Mouse (Mus musculus) adrenal gland, postnatal 10 days (tissue): Measurements from ENCODE around the gene Rinl. TPM values are rescaled to one million over a fixed set of nuclear protein-coding genes. Genes with fewer than 3 reads are reported as not detected.
A peak's percentile ranks its signal among the peaks of the same experiment; 100 is the strongest.

Experiments used
- DNase-seq: peaks from one replicate; pipeline ENCODE4 v3.0.0; 2021; ENCODE audit warnings: mixed read lengths
- total RNA-seq, 2 experiments: library from RNA; stranded (reverse); gene quantifications; 2 replicates each; pipeline ENCODE4 v1.2.3; 2021

Rinl gene
- total RNA-seq, 2 experiments from 2014 or later = 3.7 to 4.9 TPM

DNA sequence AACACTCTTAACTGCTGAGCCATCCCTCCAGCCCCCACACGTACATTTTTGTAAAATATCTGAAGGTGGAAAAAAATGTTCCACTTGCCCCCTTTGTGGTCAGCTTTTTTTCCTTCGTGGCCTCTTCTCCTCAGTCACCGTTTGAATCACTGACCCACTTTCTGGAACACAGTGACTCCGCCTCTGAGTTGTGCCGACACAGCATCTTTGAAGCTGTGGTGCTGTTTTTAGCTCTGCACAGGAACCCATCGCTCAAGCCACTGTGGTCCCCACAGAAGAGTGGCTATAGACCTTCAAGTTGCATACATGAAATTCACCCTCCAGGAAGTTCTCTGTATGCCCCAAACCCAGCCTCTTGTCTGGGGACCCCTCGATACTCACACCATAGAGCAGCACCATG lies 7.9 kb upstream of the Rinl start:
- no peak for DNase-seq

- no peak for DNase-seq
Measured at GRCm38 (mm10) chr7:28781261-28781663, 7.5 kb upstream of the Rinl start.

- DNase-seq = no peak
Measured at GRCm38 (mm10) chr7:28785161-28785560, 3.6 kb upstream of the Rinl start.

DNA sequence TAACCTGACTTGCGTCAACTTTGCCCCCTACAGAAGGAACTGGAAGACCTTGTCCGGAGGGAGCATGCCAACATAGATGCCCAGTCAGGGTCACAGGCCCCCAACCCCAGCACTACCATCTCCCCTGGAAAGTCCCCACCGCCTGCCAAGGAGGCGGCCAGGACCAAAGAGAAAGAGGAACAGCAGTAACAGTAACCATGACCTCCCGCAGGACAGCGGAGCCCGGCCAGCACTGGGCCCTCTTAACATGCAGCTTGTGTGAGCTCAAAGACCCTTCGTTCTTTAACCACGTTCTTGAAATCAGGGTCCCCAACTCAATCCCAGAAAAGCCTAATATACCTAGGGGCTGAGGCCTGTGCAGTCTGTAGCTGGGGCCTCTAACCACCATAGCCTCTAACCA lies 885 bp upstream of the Rinl start:
- DNase-seq = no peak

DNA sequence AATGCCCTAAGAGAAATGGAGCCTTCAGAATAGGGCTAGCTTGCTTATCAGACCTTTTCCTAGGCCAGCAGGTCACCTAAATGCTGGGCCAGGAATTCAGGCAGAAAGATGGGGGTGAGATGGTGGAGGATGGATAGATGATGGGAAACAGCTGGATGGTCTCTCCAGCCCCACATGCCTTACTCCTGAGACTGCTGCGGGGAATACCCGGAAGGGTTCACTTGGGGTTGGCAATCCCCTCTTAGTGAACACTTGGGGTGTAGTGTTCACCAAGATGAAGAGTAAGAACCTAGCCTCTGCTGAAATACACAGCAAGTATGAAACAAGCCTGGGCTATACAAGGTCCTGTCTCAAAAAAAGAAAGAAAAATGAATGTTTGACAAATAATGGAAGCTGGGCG lies 466 bp downstream of the Rinl start:
- no peak for DNase-seq

DNA sequence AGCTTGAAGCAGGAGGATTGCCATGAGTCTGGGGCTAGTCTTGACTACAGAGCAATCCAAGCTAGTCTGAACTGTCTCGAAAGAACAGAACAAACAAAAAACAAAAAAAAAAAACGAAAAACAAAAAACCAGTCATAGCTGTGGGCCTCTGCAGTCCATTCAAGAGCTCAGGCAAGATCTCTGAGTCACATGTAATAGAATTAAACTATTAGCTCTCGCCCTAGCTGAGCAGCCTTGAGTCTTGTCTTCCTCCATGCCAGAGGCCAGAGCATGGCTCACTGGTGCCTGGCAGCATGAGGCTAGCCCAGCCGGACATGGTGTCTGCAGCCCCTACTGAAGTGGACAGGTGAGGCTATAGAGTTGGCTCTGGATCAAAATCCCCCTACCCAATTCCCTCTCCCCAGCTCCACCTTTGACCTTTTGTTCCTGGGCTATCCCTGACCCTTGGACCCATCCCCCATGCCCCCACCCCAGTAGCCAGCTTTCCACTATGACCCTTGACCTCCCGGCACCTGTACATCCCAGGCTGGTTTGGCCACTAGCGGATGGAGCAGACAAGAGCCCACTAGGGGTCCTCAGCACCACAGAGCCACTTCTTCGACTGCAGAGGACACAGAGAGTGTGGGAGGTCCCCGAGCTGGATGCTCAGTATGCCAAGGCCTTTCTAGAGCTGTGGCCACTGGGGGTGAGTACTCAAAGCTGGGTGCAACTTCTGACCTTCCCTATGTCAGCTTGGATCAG lies 1.5 kb downstream of the Rinl start:
- no peak for DNase-seq

DNA sequence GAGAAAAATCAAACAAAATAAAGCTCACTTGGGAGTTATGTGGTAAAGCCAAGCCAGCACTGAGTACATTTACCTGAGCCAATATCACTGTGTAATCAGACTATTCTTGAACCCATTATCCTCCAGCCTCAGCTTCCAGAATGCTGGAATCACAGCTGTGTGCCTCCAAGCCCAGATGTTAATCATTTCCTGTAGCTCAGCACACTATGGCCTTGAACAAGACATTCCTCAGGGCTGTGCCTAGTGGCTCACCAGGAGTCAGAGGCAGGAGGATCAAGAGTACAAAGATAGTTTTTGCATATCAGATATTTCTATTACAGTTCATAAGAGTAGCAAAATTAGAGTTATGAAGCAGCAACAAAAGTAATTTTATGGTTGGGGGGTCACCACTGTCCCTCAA lies 2.9 kb downstream of the Rinl start:
- DNase-seq = no peak

DNA sequence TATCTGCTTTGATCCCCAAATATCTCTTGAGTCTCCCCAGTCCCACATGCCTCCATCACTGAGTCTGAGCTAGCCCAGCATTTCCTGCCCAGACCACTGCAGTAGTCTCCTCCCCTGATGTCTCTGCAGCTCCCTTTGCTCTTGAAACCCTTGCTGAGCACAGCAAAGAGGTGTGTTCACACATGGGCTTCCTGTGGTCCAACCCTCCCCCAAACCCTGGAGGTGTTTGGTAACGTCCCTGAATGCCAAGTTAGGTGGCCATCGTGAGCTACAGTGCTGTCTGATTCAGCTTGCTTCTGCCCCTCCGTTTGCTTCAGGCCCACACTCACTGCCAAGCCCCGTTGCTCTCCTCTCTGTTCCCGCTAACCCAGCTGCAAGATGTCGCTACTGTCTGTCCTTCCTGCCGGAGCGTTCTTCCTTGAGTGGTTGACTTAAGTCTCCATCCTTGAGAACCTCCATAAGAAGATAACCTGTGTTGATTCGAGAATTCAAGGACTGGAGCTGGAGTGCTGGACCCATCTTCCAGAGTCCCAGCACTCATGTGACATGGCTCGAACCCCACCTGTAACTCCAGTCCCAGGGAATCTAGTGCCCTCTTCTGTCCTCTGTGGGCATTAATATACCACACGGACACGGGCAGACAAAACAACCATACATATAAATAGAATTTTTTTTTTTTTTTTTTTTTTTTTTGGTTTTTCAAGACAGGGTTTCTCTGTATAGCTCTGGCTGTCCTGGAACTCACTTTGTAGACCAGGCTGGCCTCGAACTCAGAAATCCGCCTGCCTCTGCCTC lies 3.8 kb downstream of the Rinl start:
- DNase-seq = no peak

DNA sequence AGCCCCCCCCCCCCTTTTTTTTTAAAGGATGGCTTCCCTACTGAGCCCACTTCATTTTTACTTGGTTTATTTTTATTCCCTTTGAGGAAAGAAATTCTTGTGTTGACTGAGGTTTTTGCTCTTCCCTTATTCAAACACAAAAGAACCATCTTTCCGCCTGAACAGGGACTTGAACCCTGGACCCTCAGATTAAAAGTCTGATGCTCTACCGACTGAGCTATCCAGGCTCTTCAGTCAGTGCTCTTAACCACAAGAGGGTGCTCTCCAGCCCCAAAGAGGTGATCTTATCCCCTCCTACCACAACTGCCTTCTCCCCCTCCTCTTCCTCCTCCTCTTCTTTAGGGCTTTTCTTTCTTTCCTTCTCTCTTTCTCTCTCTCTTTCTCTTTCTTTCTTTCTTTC lies 5.1 kb downstream of the Rinl start:
- DNase-seq = no peak

- no peak for DNase-seq
Measured at GRCm38 (mm10) chr7:28794496-28794895, 5.7 kb downstream of the Rinl start.

DNA sequence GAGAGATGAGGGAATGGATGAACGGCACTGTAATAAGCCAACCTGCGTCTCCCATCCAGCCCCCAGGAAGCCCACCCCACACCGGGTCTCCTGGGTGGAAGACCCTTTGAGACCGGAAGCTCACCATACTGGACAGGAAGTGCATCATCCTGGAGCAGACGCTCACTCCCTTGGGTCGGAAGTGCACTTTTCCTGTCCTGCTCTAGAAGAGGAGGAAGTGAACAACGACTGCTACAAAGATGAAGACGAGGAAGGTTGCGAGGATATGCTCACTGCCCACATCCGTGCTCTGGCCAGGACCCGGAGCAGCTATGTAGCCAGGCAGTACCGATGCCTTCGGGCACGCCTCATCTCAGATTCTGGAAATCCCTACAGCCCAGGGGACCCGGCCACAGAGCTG lies 7.1 kb downstream of the Rinl start:
- no peak for DNase-seq

DNA sequence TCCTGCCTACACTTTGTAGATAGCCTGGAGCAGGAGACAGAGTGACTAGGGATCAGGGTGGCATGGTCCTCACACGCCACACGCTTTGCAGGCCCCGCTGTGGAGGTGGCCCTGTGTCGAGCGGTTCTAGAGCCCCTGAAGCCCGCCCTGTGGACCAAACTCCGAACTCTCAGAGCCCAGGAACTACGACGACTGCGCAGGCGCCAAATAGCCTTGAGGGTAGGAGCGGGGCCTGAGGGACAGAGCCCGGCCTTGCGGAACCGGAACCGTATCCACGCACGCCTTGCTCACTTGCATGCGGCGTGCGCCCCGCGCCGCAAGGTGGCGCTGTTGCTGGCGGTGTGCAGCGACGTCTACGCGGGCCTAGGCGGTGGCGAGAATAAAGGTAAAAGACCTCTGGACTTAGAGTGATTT lies 7.8 kb downstream of the Rinl start:
- peak; percentile 92 for DNase-seq

GRCm38 (mm10) chr7:28799994-28800393 lies 11.2 kb downstream of the Rinl start:
- no peak for DNase-seq

DNA sequence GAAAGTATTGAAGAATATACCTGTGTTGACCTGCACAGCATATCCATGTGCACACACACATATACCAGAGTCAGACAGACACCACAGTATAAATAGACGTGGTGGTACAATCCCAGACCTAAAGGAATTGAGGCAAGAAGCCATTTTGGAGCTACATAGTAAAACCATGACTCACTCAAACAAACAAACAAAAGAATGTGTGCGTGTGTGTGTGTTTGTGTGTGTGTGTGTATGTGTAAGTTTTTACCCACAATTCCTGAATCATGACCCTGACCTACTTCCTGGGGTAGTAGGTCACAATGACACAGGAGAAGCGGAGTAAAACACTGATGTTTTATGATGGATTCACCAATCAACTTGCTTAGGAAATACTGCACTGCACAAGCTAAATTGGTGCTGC lies 12.7 kb downstream of the Rinl start:
- DNase-seq = no peak

- no peak for DNase-seq
Measured at GRCm38 (mm10) chr7:28801901-28802670, 13.3 kb downstream of the Rinl start.

DNA sequence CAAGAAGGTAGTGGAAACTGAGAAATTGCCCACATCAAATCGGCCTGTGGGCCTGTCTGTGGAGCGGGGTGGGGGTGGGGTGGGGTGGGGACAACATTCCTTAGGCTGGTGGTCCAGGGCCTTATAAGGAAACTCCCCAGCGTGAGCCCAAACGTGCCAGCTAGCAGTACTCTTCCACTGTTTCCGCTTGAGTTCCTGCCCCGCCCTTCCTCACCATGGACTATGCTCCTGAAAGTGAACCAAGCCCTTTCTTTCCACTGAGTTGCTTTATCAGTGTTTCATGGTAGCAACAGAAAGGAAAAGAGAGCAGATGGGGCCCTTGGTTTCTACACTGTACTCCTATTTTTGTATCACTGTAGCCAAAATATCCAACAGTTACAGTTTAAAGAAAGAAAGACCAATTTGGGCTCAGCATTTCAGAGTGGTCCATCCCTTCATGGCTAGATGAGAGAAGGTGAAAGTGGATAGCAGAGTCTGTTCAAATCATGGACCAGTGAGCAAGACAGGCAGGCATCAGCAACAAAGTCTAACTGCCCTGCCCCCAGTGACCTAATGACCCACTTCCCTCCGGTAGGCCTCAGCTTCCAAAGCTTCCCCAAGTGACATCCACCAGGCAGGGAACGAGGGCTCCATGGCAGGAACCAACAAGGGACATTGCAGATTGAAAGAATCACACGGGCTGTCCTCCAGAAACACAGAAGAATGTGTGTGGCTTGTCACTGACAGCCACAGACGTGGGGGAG lies 14.2 kb downstream of the Rinl start:
- no peak for DNase-seq

GRCm38 (mm10) chr7:28803756-28804155 lies 15.0 kb downstream of the Rinl start:
- no peak for DNase-seq

DNA sequence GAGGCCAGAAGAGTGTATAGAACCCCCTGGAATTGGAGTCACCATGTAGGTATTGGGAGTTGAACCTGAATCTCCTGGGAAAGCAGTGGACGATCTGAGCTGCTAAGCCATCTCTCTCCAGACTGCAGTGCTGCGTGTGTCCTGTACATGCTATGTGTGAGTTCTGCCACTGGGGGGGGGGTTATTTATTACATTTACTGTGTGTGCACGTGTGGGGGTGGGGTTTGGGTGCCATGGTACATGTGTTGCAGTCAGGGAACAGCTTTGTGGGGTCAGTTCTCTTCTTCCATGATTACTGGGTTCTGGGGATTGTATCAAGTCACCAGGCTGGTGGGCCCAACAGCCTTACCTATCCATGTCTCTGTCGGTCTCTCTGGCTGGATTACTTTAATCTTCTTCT lies 18.1 kb downstream of the Rinl start:
- DNase-seq = no peak

GRCm38 (mm10) chr7:28807641-28808220 lies 19.0 kb downstream of the Rinl start:
- peak; percentile 76 for DNase-seq

DNA sequence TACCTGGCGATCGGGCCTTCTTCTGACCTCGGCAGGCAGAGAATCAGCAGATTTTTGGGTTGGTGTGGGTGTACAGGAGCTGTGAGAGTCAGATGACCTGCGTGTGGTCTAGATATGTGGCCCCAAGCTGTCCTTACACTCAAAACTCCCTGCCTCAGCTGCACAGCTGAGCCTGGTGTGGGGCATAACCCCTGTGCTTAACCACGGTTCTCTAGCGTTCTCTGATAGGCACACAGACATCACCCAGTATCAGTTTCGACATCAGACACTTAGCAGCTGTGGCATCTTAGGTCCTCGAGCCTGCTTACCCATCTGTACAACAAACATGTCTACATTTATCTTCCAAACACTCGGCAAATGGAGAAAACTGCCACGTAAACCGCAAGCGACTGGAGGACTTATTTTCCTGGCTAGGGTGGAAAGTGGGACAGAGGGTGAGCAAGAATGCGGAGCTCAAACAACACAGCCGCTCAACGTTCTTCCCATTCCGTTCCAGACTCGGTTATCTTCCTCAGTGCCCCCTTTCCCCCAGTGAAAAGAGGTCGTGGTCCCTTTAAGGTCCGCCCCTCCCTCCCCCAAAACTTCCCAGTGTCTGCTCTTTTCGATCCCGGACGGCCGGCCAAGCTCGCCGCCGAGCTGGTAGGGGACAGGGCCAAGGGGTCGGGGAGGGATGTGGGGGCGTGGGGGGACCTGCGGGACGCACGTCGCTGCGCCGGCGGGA lies 19.6 kb downstream of the Rinl start, which contains the start of gene Hnrnpl:
Gene Hnrnpl (plus strand): TSS at position 321 of the 721 bp plus-strand sequence.
- no peak for DNase-seq

DNA sequence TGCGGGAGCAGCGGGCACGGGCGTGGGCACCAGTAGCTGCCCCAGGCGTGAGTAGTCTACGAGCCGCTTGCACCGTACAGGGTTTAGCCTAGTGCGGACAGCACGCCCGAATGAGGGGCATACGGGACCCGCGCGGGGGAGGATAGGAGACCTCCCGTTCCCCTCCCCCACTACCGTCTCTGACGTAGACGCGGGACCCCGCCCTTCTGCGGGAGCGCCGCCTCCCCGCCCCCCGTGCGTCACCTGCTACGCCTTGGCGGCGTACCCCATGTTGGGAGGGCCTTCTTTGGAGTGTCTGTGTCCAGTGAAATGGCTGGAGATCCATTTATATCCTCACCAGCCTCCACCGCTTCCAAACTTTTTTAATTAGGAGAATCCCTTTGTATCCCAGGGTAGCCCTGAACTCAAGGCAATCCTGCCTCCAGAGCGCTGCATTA lies 20.2 kb downstream of the Rinl start:
- peak; percentile 99 for DNase-seq
